Mouse (Mus musculus) testis, adult 2 months (tissue): ENCODE data around the gene Atp9a.

Source experiments
- CTCF ChIP-seq: fragments of 200-500 bp; IDR thresholded peaks from 2 replicates; pipeline ENCODE4 v1.5.1; 2012; ENCODE audit warnings: low read depth, mild to moderate bottlenecking, inconsistent platforms, low read length, moderate library complexity; ENCODE audit not compliant: control insufficient read depth, insufficient read depth, insufficient replicate concordance
- POLR2A ChIP-seq: fragments of 200-500 bp; IDR thresholded peaks from 2 replicates; pipeline ENCODE4 v1.6.1; 2012; ENCODE audit warnings: low read depth, mild to moderate bottlenecking, inconsistent platforms, low read length, moderate library complexity; ENCODE audit not compliant: control insufficient read depth

DNA sequence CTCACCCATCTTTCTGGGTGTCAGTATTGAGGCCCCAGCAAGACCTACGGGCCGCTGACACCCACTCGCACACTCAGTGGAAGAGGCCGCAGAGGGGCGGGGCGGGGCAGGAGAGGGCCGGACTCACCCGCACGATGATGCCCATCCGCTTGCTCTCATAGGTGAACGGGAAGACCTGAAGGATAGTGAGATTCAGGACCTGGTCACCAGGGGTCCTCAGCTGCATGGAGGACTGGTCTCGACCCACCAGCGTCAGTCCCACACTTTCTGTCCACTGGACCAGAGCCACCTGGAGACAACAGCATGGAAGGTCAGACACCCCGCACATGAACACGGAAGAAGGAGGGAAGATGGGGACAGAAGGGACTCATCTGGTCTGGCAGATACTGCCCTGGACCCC, 80.4 kb downstream of the Atp9a start:
- no peak for TF ChIP-seq CTCF
- TF ChIP-seq POLR2A, result no peak
